29 mouse cellular contexts compared by ENCODE assay signal in the genomic region with DNA sequence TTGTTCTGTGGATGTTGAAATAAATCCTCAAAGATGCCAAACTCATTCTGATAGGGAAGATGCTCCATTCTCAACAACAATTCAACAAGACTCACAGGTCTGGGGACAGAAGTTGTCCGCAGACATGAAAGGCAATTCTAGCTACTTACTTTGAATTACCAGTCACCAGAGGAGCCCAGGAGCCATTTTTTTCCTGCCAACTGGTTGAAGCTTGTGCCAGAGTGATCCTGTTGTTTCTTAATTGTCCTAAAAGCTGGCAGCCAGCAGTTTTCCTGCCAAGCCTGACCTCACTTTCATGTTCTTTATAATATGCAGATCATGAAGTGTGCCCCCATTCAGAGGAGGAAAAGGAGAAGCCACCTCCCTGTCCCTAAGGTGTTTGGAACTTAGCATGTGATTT.
DNase-seq lines count a peak whose midpoint lies in the region; ATAC-seq and TF ChIP-seq lines count a peak whose summit lies in the region.
"Had no signal": no experiment of that assay in that cellular context is flagged by ENCODE, and none has a peak within 500 bp of the region (broad histone marks: within the 10 kb centered on the region; RNA-seq: fewer than 3 reads in every experiment).

No protein-coding gene starts in this region.

- no peak overlapping the region for H3K4me3 ChIP-seq in heart, embryonic 11.5 days (ENCODE audit: low read depth, low read length)
- H3K4me3 ChIP-seq in hindbrain, embryonic 14.5 days (replicated peaks; ENCODE audit: low read length) = no peak overlapping the region
- H3K4me3 ChIP-seq in hindbrain, embryonic 16.5 days (ENCODE audit: low read length) = no peak overlapping the region
- H3K4me3 ChIP-seq: hindbrain, embryonic 13.5 days; kidney, embryonic 15.5 days; layer of hippocampus, adult 2 months; left cerebral cortex, adult 2 months; liver, embryonic 13.5 days; megakaryocyte, embryonic 14.5 days; midbrain, embryonic 13.5 days had no signal

- TF ChIP-seq POLR2A in brain, embryonic 14.5 days (IDR thresholded peaks at IDR 0.05; ENCODE audit: borderline replicate concordance, extremely low read depth, insufficient read depth, insufficient read length, poor library complexity, severe bottlenecking) = no peak

- no peaks in the 10 kb centered on the region for H3K27me3 ChIP-seq in heart, embryonic 11.5 days (ENCODE audit: control insufficient read depth, insufficient read depth, low read length)
- no peaks in the 10 kb centered on the region for H3K27me3 ChIP-seq in hindbrain, embryonic 14.5 days (ENCODE audit: control insufficient read depth, insufficient read depth, low read length)
- no peaks in the 10 kb centered on the region for H3K27me3 ChIP-seq in hindbrain, embryonic 16.5 days (replicated peaks; ENCODE audit: control insufficient read depth, insufficient read depth, low read length)
- H3K27me3 ChIP-seq: CH12.LX; hindbrain, embryonic 13.5 days; kidney, embryonic 15.5 days; liver, embryonic 13.5 days; megakaryocyte, embryonic 14.5 days; midbrain, embryonic 13.5 days had no signal

- DNase-seq in cerebellum, postnatal 10 days = peak; percentile 61 to 67
- DNase-seq in cerebellum, postnatal 4 days (ENCODE audit: low spot score in 2 of 2) = no peak
- DNase-seq in heart, adult 18-20 months = peak; percentile 22 to 37
- peak; percentile 28 for DNase-seq in hindbrain, embryonic 14.5 days (ENCODE audit: low spot score)
- peak; percentile 87 for DNase-seq in brain, embryonic 14.5 days (ENCODE audit: low read depth)
- DNase-seq in yolk sac, embryonic 10.5 days (ENCODE audit: low spot score) = no peak
- DNase-seq: adrenal gland, postnatal 14 days; cerebellum, adult 11-12 months; cerebellum, postnatal 25 days; gastrocnemius, postnatal 10 days; kidney, adult 18-20 months; kidney, postnatal 36 days; liver, embryonic 13.5 days; lung, adult 18-20 months; lung, postnatal 4 days; retina, postnatal 1 day; right cerebral cortex, postnatal 14 days; thymus, postnatal 4 days had no signal

- H3K9me3 ChIP-seq in heart, embryonic 11.5 days (replicated peaks; ENCODE audit: control insufficient read depth, low read length) = no peaks in the 10 kb centered on the region
- no peaks in the 10 kb centered on the region for H3K9me3 ChIP-seq in hindbrain, embryonic 14.5 days (ENCODE audit: control insufficient read depth, low read length)
- H3K9me3 ChIP-seq in hindbrain, embryonic 16.5 days (ENCODE audit: control insufficient read depth, low read length) = no peaks in the 10 kb centered on the region
- H3K9me3 ChIP-seq: hindbrain, embryonic 13.5 days; kidney, embryonic 15.5 days; liver, embryonic 13.5 days; megakaryocyte, embryonic 14.5 days; midbrain, embryonic 13.5 days had no signal

- WGBS in heart, embryonic 11.5 days (ENCODE audit: insufficient replicate concordance) = 88% methylated on average over 1 of the region's 1 CpGs
- WGBS in hindbrain, embryonic 14.5 days = 70% methylated on average over 1 of the region's 1 CpGs
- 58% methylated on average over 1 of the region's 1 CpGs for WGBS in hindbrain, embryonic 16.5 days

- no peak for TF ChIP-seq CTCF in brain, embryonic 14.5 days (IDR thresholded peaks at IDR 0.05; ENCODE audit: borderline replicate concordance, extremely low read depth, insufficient read depth, insufficient read length)

- H3K4me1 ChIP-seq in heart, embryonic 11.5 days (ENCODE audit: control insufficient read depth, insufficient read depth, low read length) = peaks cover 7% of the 10 kb centered on the region; the same call in 1 of the 2 replicates
- peaks cover 4% of the 10 kb centered on the region; the same call in 1 of the 2 replicates for H3K4me1 ChIP-seq in hindbrain, embryonic 14.5 days (replicated peaks; ENCODE audit: control insufficient read depth, insufficient read depth, low read length)
- H3K4me1 ChIP-seq in hindbrain, embryonic 16.5 days (ENCODE audit: control insufficient read depth, insufficient read depth, low read depth, low read length) = no peaks in the 10 kb centered on the region
- H3K4me1 ChIP-seq: kidney, embryonic 15.5 days; liver, embryonic 13.5 days had no signal

- H3K36me3 ChIP-seq in heart, embryonic 11.5 days (ENCODE audit: control insufficient read depth, insufficient read depth, low read length) = no peaks in the 10 kb centered on the region
- H3K36me3 ChIP-seq in hindbrain, embryonic 14.5 days (replicated peaks; ENCODE audit: control insufficient read depth, insufficient read depth) = no peaks in the 10 kb centered on the region
- H3K36me3 ChIP-seq in hindbrain, embryonic 16.5 days (ENCODE audit: control insufficient read depth, insufficient read depth, low read length) = no peaks in the 10 kb centered on the region
- H3K36me3 ChIP-seq: hindbrain, embryonic 13.5 days; kidney, embryonic 15.5 days; liver, embryonic 13.5 days; midbrain, embryonic 13.5 days had no signal

- H3K9ac ChIP-seq in heart, embryonic 11.5 days (ENCODE audit: low read depth, low read length) = no peak overlapping the region
- no peak overlapping the region for H3K9ac ChIP-seq in hindbrain, embryonic 14.5 days
- no peak overlapping the region for H3K9ac ChIP-seq in hindbrain, embryonic 16.5 days (ENCODE audit: low read depth, low read length)
- H3K9ac ChIP-seq: hindbrain, embryonic 13.5 days; kidney, embryonic 15.5 days; liver, embryonic 13.5 days; midbrain, embryonic 13.5 days had no signal

- no peak for ATAC-seq in heart, embryonic 11.5 days (replicated peaks; ENCODE audit: insufficient number of reproducible peaks, low FRiP score, low TSS enrichment)
- no peak for ATAC-seq in hindbrain, embryonic 14.5 days (ENCODE audit: low FRiP score)
- ATAC-seq in hindbrain, embryonic 16.5 days = no peak
- ATAC-seq: lung, postnatal 0 days; midbrain, embryonic 13.5 days; Patski had no signal

- no peak overlapping the region for H3K27ac ChIP-seq in heart, embryonic 11.5 days (ENCODE audit: low read depth, low read length)
- no peak overlapping the region for H3K27ac ChIP-seq in hindbrain, embryonic 14.5 days
- no peak overlapping the region for H3K27ac ChIP-seq in hindbrain, embryonic 16.5 days (ENCODE audit: low read depth, low read length)
- H3K27ac ChIP-seq: hindbrain, embryonic 13.5 days; kidney, embryonic 15.5 days; layer of hippocampus, adult 2 months; left cerebral cortex, adult 2 months; liver, embryonic 13.5 days; midbrain, embryonic 13.5 days had no signal

- H3K4me2 ChIP-seq in heart, embryonic 11.5 days = no peak overlapping the region
- H3K4me2 ChIP-seq in hindbrain, embryonic 14.5 days (replicated peaks) = no peak overlapping the region
- no peak overlapping the region for H3K4me2 ChIP-seq in hindbrain, embryonic 16.5 days (ENCODE audit: low read length)
- H3K4me2 ChIP-seq: hindbrain, embryonic 13.5 days; kidney, embryonic 15.5 days; liver, embryonic 13.5 days; midbrain, embryonic 13.5 days had no signal

Comparison
In these comparisons a context has a peak if more than half of its experiments do, and no peak if none do; other contexts are left out.
1. DNase-seq: peak in cerebellum, postnatal 10 days (2 of 2), heart, adult 18-20 months (2 of 2), hindbrain, embryonic 14.5 days (single experiment) and brain, embryonic 14.5 days (single experiment); none in cerebellum, postnatal 4 days (0 of 2) and yolk sac, embryonic 10.5 days (single experiment).